Mouse (Mus musculus) olfactory bulb, adult 2 months (tissue): Measurements from ENCODE around the gene Sept1. TPM values are rescaled to one million over a fixed set of nuclear protein-coding genes. Genes with fewer than 3 reads are reported as not detected.

Experiments used
- H3K27ac ChIP-seq: fragments of 200-500 bp; 2 replicates; pipeline ENCODE4 v1.5.1; 2012; ENCODE audit warnings: low read depth, low read length; ENCODE audit not compliant: insufficient read depth
- H3K4me1 ChIP-seq: fragments of 200-500 bp; 2 replicates; pipeline ENCODE4 v1.6.1; 2012; ENCODE audit warnings: low read length; ENCODE audit not compliant: control insufficient read depth, insufficient read depth
- H3K4me3 ChIP-seq: fragments of 200-500 bp; 2 replicates; pipeline ENCODE4 v1.5.1; 2012; ENCODE audit warnings: mild to moderate bottlenecking, low read depth, low read length, moderate library complexity; ENCODE audit not compliant: insufficient read depth
- CTCF ChIP-seq: fragments of 200-500 bp; IDR thresholded peaks from 2 replicates; pipeline ENCODE4 v1.5.1; 2012; ENCODE audit warnings: low read depth, mild to moderate bottlenecking, low read length, moderate library complexity; ENCODE audit not compliant: insufficient read depth
- POLR2A ChIP-seq: fragments of 200-500 bp; IDR thresholded peaks from 2 replicates; pipeline ENCODE4 v1.6.1; 2012; ENCODE audit warnings: mild to moderate bottlenecking, low read depth, low read length, moderate library complexity; ENCODE audit not compliant: insufficient read depth
- WGBS: fragments of 180-500 bp; shearing (Covaris S2); methylation state at CpG from one replicate; pipeline ENCODE4 v1.1.7; 2018; 5-methylcytosine and 5-hydroxymethylcytosine counted together
- polyA plus RNA-seq: library from polyadenylated mRNA; stranded (reverse); fragments of >200 nt; gene quantifications from 2 replicates; pipeline ENCODE4 v1.2.4, GENCODE M21; 2012; ENCODE audit warnings: low replicate concordance; ENCODE audit not compliant: missing spikeins, insufficient read depth, insufficient read length

Gene Sept1
- polyA plus RNA-seq, 1 experiment: 2,394 TPM

- 0 out of 2 replicates have a peak overlapping the region, but pooled peaks have one; percentile 1 for H3K27ac ChIP-seq
- H3K4me1 ChIP-seq: peaks cover 11% of the 10 kb centered on the region
- WGBS: under 1% methylated on average over 52 of the region's 53 CpGs
- peak overlapping the region; percentile 60 for H3K4me3 ChIP-seq
- TF ChIP-seq POLR2A (no peak), CTCF (0 out of 2 replicates have a peak, but pooled peaks have one; percentile 21)
These were observed 25.3 kb downstream of the Sept1 start for GRCm38 (mm10) chr7:127207374-127208294.

GRCm38 (mm10) chr7:127206606-127207005 is 26.3 kb downstream of the Sept1 start:
- TF ChIP-seq CTCF (no peak), POLR2A (no peak)
- Histone ChIP-seq H3K4me1 (peaks cover 11% of the 10 kb centered on the region), H3K4me3 (peak overlapping the region; percentile 60), H3K27ac (no peak overlapping the region)
- WGBS: 40% methylated on average over 2 of the region's 2 CpGs

- peak overlapping the region; percentile 54 for H3K4me3 ChIP-seq
- H3K4me1 ChIP-seq: peaks cover 15% of the 10 kb centered on the region
- 44% methylated on average over 11 of the region's 11 CpGs for WGBS
- 0 out of 2 replicates have a peak overlapping the region, but pooled peaks have one; percentile 49 for H3K27ac ChIP-seq
- no peak for TF ChIP-seq POLR2A
- no peak for TF ChIP-seq CTCF
These were observed 36.4 kb downstream of the Sept1 start for GRCm38 (mm10) chr7:127196484-127196883.

GRCm38 (mm10) chr7:127195544-127196295 is 37.2 kb downstream of the Sept1 start, which contains the start of gene Cd2bp2:
Gene Cd2bp2 (minus strand): TSS chr7:127196050.
- H3K4me1 ChIP-seq: peaks cover 15% of the 10 kb centered on the region
- H3K4me3 ChIP-seq: peak within 1 kb of the TSS; percentile 95
- peak within 1 kb of the TSS; percentile 64 for H3K27ac ChIP-seq
- under 1% methylated on average over 51 of the region's 51 CpGs for WGBS
- TF ChIP-seq POLR2A (0 out of 2 replicates have a peak, but pooled peaks have one; percentile 21), CTCF (no peak)

GRCm38 (mm10) chr7:127194633-127195029 is 38.3 kb downstream of the Sept1 start:
- peak overlapping the region; percentile 95 for H3K4me3 ChIP-seq
- TF ChIP-seq POLR2A (no peak), CTCF (no peak)
- peaks cover 15% of the 10 kb centered on the region for H3K4me1 ChIP-seq
- 75% methylated on average over 7 of the region's 7 CpGs for WGBS
- no peak overlapping the region for H3K27ac ChIP-seq

GRCm38 (mm10) chr7:127194011-127194632 is 38.8 kb downstream of the Sept1 start:
- Histone ChIP-seq H3K4me1 (peaks cover 15% of the 10 kb centered on the region), H3K4me3 (no peak overlapping the region), H3K27ac (no peak overlapping the region)
- 89% methylated on average over 17 of the region's 17 CpGs for WGBS
- no peak for TF ChIP-seq CTCF
- no peak for TF ChIP-seq POLR2A

GRCm38 (mm10) chr7:127192989-127193388 is 39.9 kb downstream of the Sept1 start:
- TF ChIP-seq POLR2A: no peak
- TF ChIP-seq CTCF: no peak
- no peak overlapping the region for H3K4me3 ChIP-seq
- no peak overlapping the region for H3K27ac ChIP-seq
- WGBS: 86% methylated on average over 5 of the region's 5 CpGs
- H3K4me1 ChIP-seq: peaks cover 15% of the 10 kb centered on the region

- no peak for TF ChIP-seq POLR2A
- no peak for TF ChIP-seq CTCF
- H3K27ac ChIP-seq: no peak overlapping the region
- H3K4me3 ChIP-seq: no peak overlapping the region
- WGBS: 81% methylated on average over 6 of the region's 6 CpGs
- H3K4me1 ChIP-seq: peaks cover 12% of the 10 kb centered on the region
These were observed 42.3 kb downstream of the Sept1 start for GRCm38 (mm10) chr7:127190672-127191071.
